Mouse (Mus musculus) ES-E14 (cell line): Measurements from ENCODE around the gene Pls1. TPM values are rescaled to one million over a fixed set of nuclear protein-coding genes. Genes with fewer than 3 reads are reported as not detected.

ENCODE experiments used
- DNase-seq: peaks from one replicate; pipeline ENCODE4 v3.0.0-alpha.2; 2013; ENCODE audit warnings: low read depth, low spot score
- H3K27ac ChIP-seq: 2 replicates; pipeline ENCODE4 v1.5.1; 2012; ENCODE audit warnings: low read depth, mild to moderate bottlenecking, low read length, moderate library complexity, mixed read lengths; ENCODE audit not compliant: poor library complexity, insufficient read depth, severe bottlenecking
- H3K36me3 ChIP-seq: 2 replicates; pipeline ENCODE4 v1.6.1; 2012; ENCODE audit warnings: mild to moderate bottlenecking, low read length, moderate library complexity, mixed read lengths; ENCODE audit not compliant: control insufficient read depth, poor library complexity, insufficient read depth, severe bottlenecking
- H3K4me1 ChIP-seq, 2 experiments: fragments of 150-350 bp in 1 of 2; sonication (generic) in 1 of 2; 2 replicates each; pipeline ENCODE4 v1.6.1; 2012; ENCODE audit warnings: low read length in 2 of 2, mild to moderate bottlenecking in 1 of 2, mixed read lengths in 1 of 2; ENCODE audit not compliant: control insufficient read depth in 2 of 2, insufficient read depth in 2 of 2, poor library complexity in 1 of 2
- H3K4me3 ChIP-seq, 2 experiments: fragments of 150-350 bp in 1 of 2; sonication (generic) in 1 of 2; 2 replicates each; pipeline ENCODE4 v1.5.1; 2012; ENCODE audit warnings: low read length in 2 of 2, low read depth in 1 of 2, mild to moderate bottlenecking in 1 of 2, mixed read lengths in 1 of 2; ENCODE audit not compliant: insufficient read depth in 1 of 2, poor library complexity in 1 of 2, severe bottlenecking in 1 of 2
- H3K9ac ChIP-seq: 2 replicates; pipeline ENCODE4 v1.6.1; 2012; ENCODE audit warnings: low read depth, mild to moderate bottlenecking, low read length, mixed read lengths; ENCODE audit not compliant: poor library complexity, insufficient read depth, severe bottlenecking
- H3K9me3 ChIP-seq: fragments of 150-350 bp; sonication (generic); 2 replicates; pipeline ENCODE4 v1.6.1; 2012; ENCODE audit warnings: low read depth, mild to moderate bottlenecking, low read length; ENCODE audit not compliant: control insufficient read depth, insufficient read depth
- CHD2 ChIP-seq: IDR thresholded peaks from 2 replicates; pipeline ENCODE4 v1.6.1; 2014; ENCODE audit warnings: mild to moderate bottlenecking, low read depth, low read length, inconsistent platforms
- HCFC1 ChIP-seq: IDR thresholded peaks from 2 replicates; pipeline ENCODE4 v1.6.1; 2012; ENCODE audit warnings: low read length, inconsistent platforms, borderline replicate concordance; ENCODE audit not compliant: insufficient read depth
- MAFK ChIP-seq: IDR thresholded peaks from 2 replicates; pipeline ENCODE4 v1.6.1; 2014; ENCODE audit warnings: mild to moderate bottlenecking, low read depth, low read length, inconsistent platforms; ENCODE audit not compliant: insufficient read depth
- ZC3H11A ChIP-seq: IDR thresholded peaks from 2 replicates; pipeline ENCODE4 v1.6.1; 2012; ENCODE audit warnings: low read depth, mild to moderate bottlenecking, inconsistent platforms, low read length, borderline replicate concordance
- ZNF384 ChIP-seq: IDR thresholded peaks from 2 replicates; pipeline ENCODE4 v1.6.1; 2012; ENCODE audit warnings: low read depth, low read length, inconsistent platforms
- in situ Hi-C, 2 experiments: fragments of 600-800 bp; cut with MboI; formaldehyde crosslinking; loops; one replicate each; pipeline ENCODE4 v1.15.1; 2025; ENCODE audit warnings: low sequenced_read_pairs in 2 of 2, inconsistent platforms in 1 of 2; ENCODE audit not compliant: unreplicated experiment in 2 of 2
- total RNA-seq: library from RNA; depleted of rRNA; stranded (reverse); fragments of 300-350 nt; gene quantifications from 2 replicates; pipeline ENCODE4 v1.2.3, GENCODE M21; 2012

The Pls1 gene
- total RNA-seq, 1 experiment = 3.0 TPM

DNA sequence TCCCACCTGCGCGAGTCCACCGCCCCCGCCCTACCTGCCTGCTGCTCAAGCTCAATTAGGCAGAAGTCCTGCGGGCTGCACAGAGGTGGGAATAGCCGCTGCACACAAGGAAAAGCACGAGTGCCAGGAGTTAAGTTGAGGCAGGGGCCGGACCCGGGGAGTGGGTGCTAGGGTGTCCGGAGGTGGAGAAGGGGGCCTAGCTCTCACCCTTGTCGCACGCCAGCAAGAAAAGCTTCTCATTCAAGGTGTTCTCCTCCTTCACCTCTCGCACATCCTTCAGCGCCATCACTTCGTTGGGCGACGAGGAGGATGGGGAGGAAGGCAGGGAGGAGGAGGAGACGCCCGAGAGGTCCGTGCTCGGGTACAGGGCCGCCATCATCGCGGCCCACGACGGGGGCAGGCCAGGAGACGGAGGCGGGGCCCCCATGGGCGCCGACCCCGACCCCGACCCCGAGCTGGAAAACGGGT lies 95.6 kb downstream of the Pls1 start:
- Histone ChIP-seq H3K27ac (no peak overlapping the region), H3K9me3 (no peaks in the 10 kb centered on the region), H3K4me3 (peak overlapping the region; percentile 85), H3K36me3 (no peaks in the 10 kb centered on the region), H3K4me1 (no peaks in the 10 kb centered on the region), H3K9ac (peak overlapping the region; percentile 71)
- DNase-seq = peak; percentile 12
- in situ Hi-C loops = no loop called here
- no peak for TF ChIP-seq HCFC1
- TF ChIP-seq ZC3H11A = no peak
- TF ChIP-seq ZNF384 = no peak
- no peak for TF ChIP-seq MAFK
- no peak for TF ChIP-seq CHD2

DNA sequence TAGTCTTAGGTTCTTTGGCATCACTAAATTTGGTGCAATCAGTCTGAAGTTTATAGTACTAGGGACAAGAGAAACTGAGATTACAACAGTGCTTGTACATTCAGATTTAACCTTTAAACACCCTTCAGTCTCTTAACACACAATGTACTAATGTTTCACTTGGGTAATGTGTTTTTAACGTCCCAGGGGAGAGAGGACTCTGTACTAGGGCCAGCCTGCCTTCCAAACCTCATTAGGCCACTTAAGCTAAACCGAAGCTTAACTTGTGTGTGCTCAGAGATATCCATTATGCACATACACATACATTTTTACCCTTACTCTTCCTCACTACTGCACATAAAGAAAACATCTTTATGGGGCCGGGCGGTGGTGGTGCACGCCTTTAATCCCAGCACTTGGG lies 97.8 kb downstream of the Pls1 start:
- H3K9ac ChIP-seq = no peak overlapping the region
- H3K4me1 ChIP-seq = no peaks in the 10 kb centered on the region
- no peak for DNase-seq
- no peaks in the 10 kb centered on the region for H3K36me3 ChIP-seq
- no peak overlapping the region for H3K4me3 ChIP-seq
- H3K9me3 ChIP-seq = no peaks in the 10 kb centered on the region
- no peak overlapping the region for H3K27ac ChIP-seq
- no peak for TF ChIP-seq ZC3H11A
- TF ChIP-seq CHD2 = no peak
- TF ChIP-seq ZNF384 = no peak
- no peak for TF ChIP-seq HCFC1
- TF ChIP-seq MAFK = no peak
- in situ Hi-C loops = no loop called here

DNA sequence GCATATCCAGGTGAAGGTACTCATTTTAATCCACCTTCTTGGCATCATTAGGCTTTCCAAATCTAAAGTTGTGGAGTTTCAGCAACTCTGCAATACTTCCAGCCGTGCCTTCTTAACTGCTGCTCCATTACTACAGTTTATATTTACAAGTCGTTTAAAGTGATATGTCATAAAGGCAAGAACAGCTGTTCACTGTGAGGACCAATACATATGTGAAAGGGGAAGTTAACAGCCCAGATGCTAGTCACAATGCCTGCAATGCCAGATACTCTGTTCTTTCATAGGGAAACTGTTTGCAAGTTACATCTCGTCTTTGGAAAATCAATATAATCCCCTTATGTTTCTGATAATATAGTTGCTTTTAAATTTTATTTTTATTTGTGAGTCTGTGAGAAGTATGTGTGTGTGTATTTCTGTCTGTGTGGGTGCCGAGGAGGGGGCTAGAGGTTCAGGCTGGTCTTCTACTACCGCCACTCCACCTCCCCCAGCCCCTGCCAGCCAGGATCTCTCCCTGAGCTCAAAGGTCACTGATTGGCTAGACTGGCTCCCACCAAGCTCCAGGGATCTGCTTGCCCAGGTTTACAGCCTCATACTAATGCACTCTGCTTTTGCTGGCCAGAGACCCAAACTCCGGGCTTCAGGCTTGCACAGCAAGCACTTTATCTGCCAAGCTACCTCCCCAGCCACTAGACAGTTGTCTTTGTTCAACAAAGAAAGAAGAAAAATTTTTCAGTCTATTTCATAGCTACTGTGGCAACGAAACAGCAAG lies 100.1 kb downstream of the Pls1 start:
- Histone ChIP-seq H3K9me3 (no peaks in the 10 kb centered on the region), H3K4me1 (no peaks in the 10 kb centered on the region), H3K4me3 (no peak overlapping the region), H3K36me3 (no peaks in the 10 kb centered on the region), H3K27ac (no peak overlapping the region), H3K9ac (no peak overlapping the region)
- no peak for TF ChIP-seq CHD2
- no peak for TF ChIP-seq ZC3H11A
- no peak for TF ChIP-seq ZNF384
- no peak for TF ChIP-seq MAFK
- TF ChIP-seq HCFC1 = no peak
- in situ Hi-C loops = no loop called here
- DNase-seq = no peak

DNA sequence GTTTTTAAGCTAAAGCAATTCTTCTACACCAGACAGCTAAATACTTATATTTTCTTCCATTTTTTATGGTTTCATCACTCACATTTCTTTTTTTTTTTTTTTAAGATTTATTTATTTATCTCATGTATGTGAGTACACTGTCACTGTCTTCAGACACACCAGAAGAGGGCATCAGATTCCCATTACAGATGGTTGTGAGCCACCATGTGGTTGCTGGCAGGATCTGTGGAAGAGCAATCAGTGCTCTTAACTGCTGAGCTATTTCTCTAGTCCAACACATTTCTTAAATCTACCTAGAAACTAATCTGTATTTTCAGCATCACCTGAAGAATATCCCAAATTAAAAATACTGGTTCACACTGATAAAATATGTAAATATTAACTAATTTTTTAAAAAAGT lies 108.9 kb downstream of the Pls1 start:
- TF ChIP-seq ZNF384 (no peak), CHD2 (no peak), MAFK (no peak), ZC3H11A (no peak), HCFC1 (no peak)
- Histone ChIP-seq H3K4me3 (no peak overlapping the region), H3K27ac (no peak overlapping the region), H3K9me3 (no peaks in the 10 kb centered on the region), H3K9ac (no peak overlapping the region), H3K36me3 (no peaks in the 10 kb centered on the region), H3K4me1 (no peaks in the 10 kb centered on the region)
- in situ Hi-C loops = no loop called here
- no peak for DNase-seq
